ENCODE assay signal across 8 mouse cellular contexts in genomic region chr3:58159384-58159783, GRCm38 (mm10).
DNase-seq lines count a peak whose midpoint lies in the region; ATAC-seq and TF ChIP-seq lines count a peak whose summit lies in the region.

No protein-coding gene starts in this region.

- no peak overlapping the region for H3K4me2 ChIP-seq in lung, postnatal 0 days (replicated peaks; ENCODE audit: low read depth, low read length)

- peaks cover 8% of the 10 kb centered on the region for H3K4me1 ChIP-seq in heart, adult 2 months (ENCODE audit: control insufficient read depth, insufficient read depth, low read length)
- peaks cover 26% of the 10 kb centered on the region for H3K4me1 ChIP-seq in heart, embryonic 10.5 days
- no peaks in the 10 kb centered on the region for H3K4me1 ChIP-seq in lung, postnatal 0 days (ENCODE audit: insufficient read depth, low read depth, low read length)

- TF ChIP-seq EP300 in heart, adult 2 months (IDR thresholded peaks at IDR 0.05; ENCODE audit: insufficient read depth, low read depth, low read length) = no peak
- TF ChIP-seq EP300 in lung, postnatal 0 days (IDR thresholded peaks at IDR 0.05) = no peak

- H3K36me3 ChIP-seq in heart, adult 2 months (ENCODE audit: control insufficient read depth, insufficient read depth, low read length) = no peaks in the 10 kb centered on the region
- no peaks in the 10 kb centered on the region for H3K36me3 ChIP-seq in heart, embryonic 10.5 days
- no peaks in the 10 kb centered on the region for H3K36me3 ChIP-seq in lung, postnatal 0 days (ENCODE audit: insufficient read depth, low read length)

- intact Hi-C loops in heart, adult 2 months (cut with DNase I) = loop anchor here (1.0 kb wide), 1 partner anchor 8 kb away; no protein-coding TSS in a partner anchor

- TF ChIP-seq POLR2A in heart, adult 2 months (IDR thresholded peaks at IDR 0.05; ENCODE audit: insufficient read depth, low read depth, low read length) = no peak

- in situ Hi-C loops in Patski (cut with MboI; ENCODE audit: low pct_unique_long_range_greater_than_20kb) = no loop called here

- WGBS in heart, adult 2 months = 77% methylated on average over 3 of the region's 3 CpGs
- WGBS in heart, embryonic 10.5 days = 61% methylated on average over 3 of the region's 3 CpGs
- 50% methylated on average over 3 of the region's 3 CpGs for WGBS in lung, postnatal 0 days

- H3K27ac ChIP-seq in heart, adult 2 months = no peak overlapping the region
- no peak overlapping the region for H3K27ac ChIP-seq in heart, embryonic 10.5 days
- no peak overlapping the region for H3K27ac ChIP-seq in lung, postnatal 0 days (ENCODE audit: low read length)

- CTCF ChIA-PET in Patski (lab: Charles Lee) = interaction anchor here (0.6 to 22.2 kb wide), 38 partner anchors 9 to 858 kb away, joined by 3 to 286 read pairs (median 4); partner anchors contain the start of gene Tm4sf1

- no peak for DNase-seq in heart, adult 2 months
- no peak for DNase-seq in heart, embryonic 10.5 days (ENCODE audit: low spot score)
- DNase-seq in 3T3-L1 (ENCODE audit: low read depth, low spot score) = peak; percentile 76
- DNase-seq in Patski (ENCODE audit: low read depth, low spot score) = no peak
- peak; percentile 81 for DNase-seq in forelimb bud, embryonic 11.5 days (ENCODE audit: low read depth, low spot score)
- peak; percentile 49 for DNase-seq in lung, postnatal 0 days (ENCODE audit: low spot score)
- peak; percentile 41 for DNase-seq in yolk sac, embryonic 10.5 days (ENCODE audit: low spot score)
- no peak for DNase-seq in spleen, postnatal 14 days (ENCODE audit: low spot score in 2 of 2)

- POLR2A ChIA-PET in Patski (lab: Charles Lee) = no interaction called here

- H3K9me3 ChIP-seq in heart, embryonic 10.5 days = no peaks in the 10 kb centered on the region
- no peaks in the 10 kb centered on the region for H3K9me3 ChIP-seq in lung, postnatal 0 days (ENCODE audit: low read length)

- H3K79me2 ChIP-seq in heart, adult 2 months (replicated peaks; ENCODE audit: control insufficient read depth, insufficient read depth, low read length) = no peaks in the 10 kb centered on the region

- ATAC-seq in Patski = no peak
- ATAC-seq in lung, postnatal 0 days = no peak

- no peak overlapping the region for H3K4me3 ChIP-seq in heart, adult 2 months
- H3K4me3 ChIP-seq in heart, embryonic 10.5 days = no peak overlapping the region
- H3K4me3 ChIP-seq in lung, postnatal 0 days (ENCODE audit: low read depth, low read length) = no peak overlapping the region

- peak; percentile 87 for TF ChIP-seq CTCF in heart, adult 2 months (IDR thresholded peaks at IDR 0.05)
- peak; percentile 94 for TF ChIP-seq CTCF in Patski (IDR thresholded peaks at IDR 0.05)
- TF ChIP-seq CTCF in lung, postnatal 0 days (IDR thresholded peaks at IDR 0.05) = peak; percentile 82

- H3K27me3 ChIP-seq in heart, adult 2 months (ENCODE audit: control insufficient read depth, insufficient read depth, low read length) = no peaks in the 10 kb centered on the region
- no peaks in the 10 kb centered on the region for H3K27me3 ChIP-seq in heart, embryonic 10.5 days (ENCODE audit: insufficient read depth, poor library complexity, severe bottlenecking)
- H3K27me3 ChIP-seq in Patski = no peaks in the 10 kb centered on the region
- H3K27me3 ChIP-seq in lung, postnatal 0 days (replicated peaks; ENCODE audit: insufficient read depth, low read length) = no peaks in the 10 kb centered on the region

- H3K9ac ChIP-seq in heart, adult 2 months (ENCODE audit: low read depth, low read length) = no peak overlapping the region
- no peak overlapping the region for H3K9ac ChIP-seq in lung, postnatal 0 days (replicated peaks; ENCODE audit: low read depth)

Comparison
In these comparisons a context has a peak if more than half of its experiments do, and no peak if none do; other contexts are left out.
1. DNase-seq: peak in 3T3-L1 (single experiment), forelimb bud, embryonic 11.5 days (single experiment), lung, postnatal 0 days (single experiment) and yolk sac, embryonic 10.5 days (single experiment); none in heart, adult 2 months (0 of 2), heart, embryonic 10.5 days (single experiment), Patski (single experiment) and spleen, postnatal 14 days (0 of 2).
2. Peak in every context shown above with its lines, with median percentiles within 50 percentile points of each other: CTCF ChIP-seq.